Mouse (Mus musculus): Measurements from ENCODE around the gene Alas2. TPM values are rescaled to one million over a fixed set of nuclear protein-coding genes. Genes with fewer than 3 reads are reported as not detected.

The Alas2 gene
- 16.8 TPM for total RNA-seq (2023)

DNA sequence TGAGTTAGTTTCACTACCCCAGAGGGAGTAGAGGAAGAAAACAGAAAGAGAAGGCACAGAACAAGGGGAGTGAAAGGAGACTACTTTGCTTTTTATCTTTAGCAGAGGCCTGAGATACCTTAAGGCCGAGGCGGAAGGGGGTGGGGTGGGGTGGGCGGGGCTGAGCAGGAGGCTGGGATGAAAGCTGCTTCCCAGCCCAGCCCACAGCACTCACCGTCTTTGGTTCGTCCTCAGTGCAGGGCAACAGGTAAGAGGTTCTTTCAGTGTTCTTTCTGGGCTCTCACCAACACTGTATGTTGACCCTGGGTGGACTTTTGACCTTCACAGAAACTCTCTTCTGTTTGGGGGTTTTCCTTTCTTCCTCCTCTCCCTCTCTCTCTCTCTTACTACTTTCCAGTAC lies at the start of gene Alas2:
TSS of gene Alas2 (plus strand) at position 137 of the 400 bp plus-strand sequence.

DNA sequence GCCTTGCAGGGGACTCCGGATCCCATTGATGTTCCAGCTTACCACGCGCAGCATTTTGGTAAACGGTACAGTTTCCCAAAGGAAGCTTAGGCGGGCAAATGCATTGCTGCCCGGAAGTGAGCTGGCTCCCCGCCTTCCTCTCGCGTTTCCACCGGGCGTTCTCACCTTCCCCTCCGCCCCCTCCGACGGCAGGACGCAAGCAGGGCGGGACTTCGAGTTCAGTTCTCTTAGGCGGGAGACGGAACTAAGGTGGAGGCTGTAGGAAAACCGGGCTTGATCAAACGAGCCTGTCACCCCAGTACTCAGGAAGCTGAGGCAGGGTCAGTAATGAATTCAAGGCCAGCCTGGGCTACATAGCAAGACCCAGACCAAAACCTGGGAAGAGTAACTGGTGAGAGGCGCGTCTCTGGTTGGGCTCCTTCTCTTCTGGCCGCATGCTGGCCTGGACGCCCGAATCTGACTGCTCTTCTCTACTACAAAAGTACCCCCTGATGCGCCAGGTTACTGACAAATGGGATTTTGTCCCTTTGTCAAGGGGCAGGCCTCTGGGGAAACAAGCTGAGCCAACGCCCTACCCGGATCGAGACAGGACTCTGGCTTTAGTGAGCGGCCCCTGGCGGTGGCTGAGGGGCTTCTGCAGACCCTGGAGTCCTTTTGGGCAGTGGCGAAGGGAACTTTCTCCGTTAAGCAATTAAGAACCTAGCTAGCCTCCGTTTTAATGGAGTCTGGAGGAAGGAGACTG lies 41.0 kb downstream of the Alas2 start, which contains the start of gene Pfkfb1:
TSS of gene Pfkfb1 (plus strand) at position 207 of the 742 bp plus-strand sequence.

DNA sequence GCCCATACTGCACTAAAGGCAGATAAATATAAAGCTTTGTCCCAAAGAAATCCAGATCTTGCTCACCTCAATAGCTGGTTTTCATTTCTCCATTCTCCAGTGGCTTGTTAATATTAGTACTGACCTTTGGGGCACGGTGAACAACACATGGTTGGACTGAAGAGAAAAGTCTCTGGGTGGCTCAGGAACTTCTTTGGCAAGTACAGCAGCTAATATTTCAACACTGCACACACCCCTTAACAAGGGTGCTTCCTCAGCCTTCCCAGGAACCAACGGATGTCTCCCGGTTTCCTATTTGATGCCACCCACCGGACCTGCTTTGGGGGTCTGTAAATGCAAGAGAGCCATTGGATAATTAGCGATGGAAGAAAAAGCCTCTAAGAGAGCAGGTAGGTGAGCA lies 42.5 kb downstream of the Alas2 start, which contains the start of gene Apex2:
TSS of gene Apex2 (minus strand) at position 173 of the 400 bp plus-strand sequence.

Other genes starting within 250 kb of the Alas2 start
- 8.7 TPM for gene Tmem29, start 88.2 kb upstream of the Alas2 start, total RNA-seq (2023)
- gene Pfkfb1, start 40.9 kb downstream of the Alas2 start, total RNA-seq (2023) = 4.2 TPM
- gene Apex2, start 42.5 kb downstream of the Alas2 start, total RNA-seq (2023) = 20.1 TPM
- gene Tro, start 110.2 kb downstream of the Alas2 start, total RNA-seq (2023) = not detected